8 mouse cellular contexts compared by ENCODE assay signal in genomic region chr11:79919685-79920504, GRCm38 (mm10). TPM values are rescaled to one million over a fixed set of nuclear protein-coding genes. Genes with fewer than 3 reads are reported as not detected.
A peak's percentile ranks its signal among the peaks of the same experiment; 100 is the strongest.
DNase-seq lines count a peak whose midpoint lies in the region; ATAC-seq lines count a peak whose summit lies in the region.

No protein-coding gene starts in this region.

- ATAC-seq in embryonic facial prominence, embryonic 11.5 days (replicated peaks; ENCODE audit: insufficient number of reproducible peaks, low FRiP score, low TSS enrichment, low read depth), result no peak
- peak; percentile 73 for ATAC-seq in kidney, embryonic 16.5 days (ENCODE audit: low FRiP score, low TSS enrichment)
- peak; percentile 56 for ATAC-seq in neural tube, embryonic 13.5 days (ENCODE audit: low read depth)

- H3K4me3 ChIP-seq in embryonic facial prominence, embryonic 11.5 days (ENCODE audit: low read depth, low read length), result no peak overlapping the region
- no peak overlapping the region for H3K4me3 ChIP-seq in kidney, embryonic 16.5 days (ENCODE audit: low read length)
- no peak overlapping the region for H3K4me3 ChIP-seq in neural tube, embryonic 13.5 days

- no peaks in the 10 kb centered on the region for H3K27me3 ChIP-seq in embryonic facial prominence, embryonic 11.5 days (ENCODE audit: control insufficient read depth, insufficient read depth, low read length)
- H3K27me3 ChIP-seq in kidney, embryonic 16.5 days (ENCODE audit: insufficient read depth, low read length), result no peaks in the 10 kb centered on the region
- no peaks in the 10 kb centered on the region for H3K27me3 ChIP-seq in neural tube, embryonic 13.5 days

- DNase-seq in B cell, adult 2 months, result peak; percentile 76 to 77
- DNase-seq in adrenal gland, postnatal 14 days, result peak; percentile 89
- DNase-seq in embryonic facial prominence, embryonic 11.5 days (ENCODE audit: low spot score), result peak; percentile 91
- peak; percentile 84 for DNase-seq in heart, adult 8-10 months (ENCODE audit: low spot score)
- peak; percentile 74 for DNase-seq in liver
- peak; percentile 55 for DNase-seq in telencephalon, adult 2 months (ENCODE audit: low read depth, low spot score)

- 16% methylated on average over 13 of the region's 13 CpGs for WGBS in embryonic facial prominence, embryonic 11.5 days
- WGBS in kidney, embryonic 16.5 days, result 8% methylated on average over 13 of the region's 13 CpGs
- 22% methylated on average over 13 of the region's 13 CpGs for WGBS in neural tube, embryonic 13.5 days

- H3K27ac ChIP-seq in embryonic facial prominence, embryonic 11.5 days (replicated peaks; ENCODE audit: low read depth, low read length), result no peak overlapping the region
- H3K27ac ChIP-seq in kidney, embryonic 16.5 days (ENCODE audit: low read length), result 0 out of 2 replicates have a peak overlapping the region, but pooled peaks have one; percentile 10
- no peak overlapping the region for H3K27ac ChIP-seq in neural tube, embryonic 13.5 days (replicated peaks)

- H3K9ac ChIP-seq in embryonic facial prominence, embryonic 11.5 days (replicated peaks; ENCODE audit: low read length), result no peak overlapping the region
- H3K9ac ChIP-seq in kidney, embryonic 16.5 days (replicated peaks; ENCODE audit: low read length), result no peak overlapping the region
- no peak overlapping the region for H3K9ac ChIP-seq in neural tube, embryonic 13.5 days

- H3K36me3 ChIP-seq in embryonic facial prominence, embryonic 11.5 days (replicated peaks; ENCODE audit: control insufficient read depth, insufficient read depth, low read depth, low read length), result no peaks in the 10 kb centered on the region
- H3K36me3 ChIP-seq in kidney, embryonic 16.5 days (ENCODE audit: insufficient read depth, low read length), result no peaks in the 10 kb centered on the region
- no peaks in the 10 kb centered on the region for H3K36me3 ChIP-seq in neural tube, embryonic 13.5 days

- no peaks in the 10 kb centered on the region for H3K9me3 ChIP-seq in embryonic facial prominence, embryonic 11.5 days (replicated peaks; ENCODE audit: control insufficient read depth, low read length)
- H3K9me3 ChIP-seq in kidney, embryonic 16.5 days (ENCODE audit: low read length), result no peaks in the 10 kb centered on the region
- no peaks in the 10 kb centered on the region for H3K9me3 ChIP-seq in neural tube, embryonic 13.5 days

- H3K4me2 ChIP-seq in embryonic facial prominence, embryonic 11.5 days (ENCODE audit: low read depth, low read length), result no peak overlapping the region
- H3K4me2 ChIP-seq in kidney, embryonic 16.5 days (replicated peaks; ENCODE audit: low read depth, low read length), result peak overlapping the region; percentile 31
- no peak overlapping the region for H3K4me2 ChIP-seq in neural tube, embryonic 13.5 days

- no peaks in the 10 kb centered on the region for H3K4me1 ChIP-seq in embryonic facial prominence, embryonic 11.5 days (ENCODE audit: control insufficient read depth, insufficient read depth, low read length)
- H3K4me1 ChIP-seq in kidney, embryonic 16.5 days (ENCODE audit: insufficient read depth, low read length), result peaks cover 11% of the 10 kb centered on the region; the same call in 1 of the 2 replicates
- peaks cover 9% of the 10 kb centered on the region for H3K4me1 ChIP-seq in neural tube, embryonic 13.5 days (replicated peaks)

RNA-seq across cellular contexts. Expression of gene Utp6, which starts 42.3 kb away (rescaled TPM):
- total RNA-seq in adrenal gland, postnatal 14 days (2021), result 36.8 and 37.0 TPM in 2 replicates
- polyA plus RNA-seq in embryonic facial prominence, embryonic 11.5 days (2014; fragmentation: Nextera tagmentation; extraction: Ambion mirVana), result 92.7 and 108 TPM in 2 replicates
- total RNA-seq in heart, adult 8-10 months (2022), result 10 to 100 TPM; 25.0 to 28.1 (median 27.3) TPM
- polyA plus RNA-seq in kidney, embryonic 16.5 days (2015; fragmentation: Nextera tagmentation; extraction: Ambion mirVana), result 48.7 and 49.7 TPM in 2 replicates
- 45.3 and 45.7 TPM in 2 replicates for polyA plus RNA-seq in neural tube, embryonic 13.5 days (2015; fragmentation: Nextera tagmentation; extraction: Ambion mirVana)
